Mouse (Mus musculus): ENCODE data around the gene Kctd12. TPM values are rescaled to one million over a fixed set of nuclear protein-coding genes. Genes with fewer than 3 reads are reported as not detected.

Kctd12 gene
- total RNA-seq (2014; rRNA removed) (125 and 145 TPM in 2 replicates), polyA plus RNA-seq (2015; fragmentation: Nextera tagmentation; extraction: Ambion mirVana) (11.4 and 13.0 TPM in 2 replicates)

DNA sequence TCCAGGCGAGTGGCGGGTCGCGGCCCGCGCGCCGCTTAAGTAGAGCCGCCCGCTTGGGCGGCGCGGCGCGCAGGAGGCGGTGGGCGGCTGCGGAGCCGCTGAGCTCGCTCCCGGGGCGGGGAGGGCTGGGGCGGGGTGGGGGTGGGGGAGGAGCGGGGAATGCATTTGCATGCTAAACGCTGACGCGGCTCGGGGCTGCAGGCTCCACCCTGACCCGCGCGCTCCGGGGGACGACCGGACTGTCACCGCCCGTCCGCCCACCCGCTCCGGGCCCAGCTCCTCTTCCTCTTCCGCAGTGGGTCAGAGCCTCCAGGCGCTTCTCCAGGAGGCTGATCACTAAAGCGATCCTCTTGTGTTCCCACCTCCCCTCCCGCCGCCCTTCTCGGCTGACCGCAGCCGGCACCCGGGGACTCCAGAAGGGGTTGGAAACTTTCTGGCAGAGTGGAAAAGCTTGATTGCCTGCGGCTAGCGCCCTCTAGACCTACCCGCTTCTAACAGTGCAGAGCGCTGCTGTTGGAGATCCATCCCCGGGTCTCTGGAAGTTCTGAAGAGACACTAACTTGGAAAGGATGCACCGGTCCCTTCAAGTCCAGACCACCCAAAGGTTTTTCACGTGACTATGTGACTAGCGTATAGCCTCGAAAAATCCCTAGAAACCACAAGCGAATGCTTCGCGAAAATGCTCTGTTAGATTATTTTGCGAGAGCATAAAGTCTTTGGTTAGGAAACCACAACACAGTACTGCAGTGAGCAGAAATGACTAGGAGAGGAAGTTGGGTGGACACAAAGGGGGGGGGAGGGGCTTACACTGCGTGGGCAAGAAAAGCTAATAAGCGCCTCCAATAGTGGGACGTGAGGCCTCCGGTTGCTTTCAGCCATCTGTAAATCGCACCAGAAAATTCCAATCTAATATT is at the start of gene Kctd12:
Gene Kctd12, minus strand, starts transcription at position 11 of the 914 bp plus-strand sequence.
- Histone ChIP-seq H3K4me1 (ENCODE audit: insufficient read depth, low read length) (peaks cover 3% of the 10 kb centered on the region; the same call in 1 of the 2 replicates), H3K4me2 (ENCODE audit: low read depth, low read length, poor library complexity, severe bottlenecking) (peak within 1 kb of the TSS; percentile 88), H3K9ac (replicated peaks; ENCODE audit: low read length, poor library complexity, severe bottlenecking) (peak within 1 kb of the TSS; percentile 77), H3K27ac (ENCODE audit: low read depth, low read length) (peak within 1 kb of the TSS; percentile 83), H3K36me3 (ENCODE audit: insufficient read depth, low read length) (no peaks in the 10 kb centered on the region), H3K9me3 (ENCODE audit: low read length) (no peaks in the 10 kb centered on the region), H3K4me3 (ENCODE audit: low read depth, low read length) (peak within 1 kb of the TSS; percentile 87), H3K27me3 (ENCODE audit: insufficient read depth, low read length) (no peaks in the 10 kb centered on the region)
- DNase-seq (ENCODE audit: low spot score) (peak; percentile 84), ATAC-seq (ENCODE audit: low FRiP score) (peak; percentile 88)
- peak; percentile 66 for TF ChIP-seq CTCF (IDR thresholded peaks at IDR 0.05)
- 3% methylated on average over 39 of the region's 66 CpGs for WGBS

DNA sequence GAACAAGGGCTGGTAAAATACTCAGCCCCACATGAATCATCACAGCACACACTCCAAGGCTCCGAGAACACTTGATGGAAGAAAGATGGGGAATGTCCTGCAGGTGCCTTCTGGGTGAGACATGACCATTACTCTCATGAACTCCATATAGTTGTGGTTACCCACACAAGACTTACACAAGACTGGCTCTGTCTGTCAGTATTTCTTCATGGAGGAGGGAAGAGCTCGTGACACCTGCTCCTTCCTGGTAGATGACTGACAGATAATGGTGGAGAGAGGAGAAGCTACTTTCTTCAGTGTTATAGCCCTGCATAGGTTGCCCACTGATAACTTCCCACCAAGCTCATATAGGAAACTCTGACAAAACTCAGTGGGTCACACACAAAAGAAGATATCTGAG is 46.8 kb upstream of the Kctd12 start:
- Histone ChIP-seq H3K4me1 (ENCODE audit: insufficient read depth, low read length) (no peaks in the 10 kb centered on the region), H3K36me3 (ENCODE audit: insufficient read depth, low read length) (no peaks in the 10 kb centered on the region), H3K9me3 (ENCODE audit: low read length) (no peaks in the 10 kb centered on the region), H3K27me3 (ENCODE audit: insufficient read depth, low read length) (no peaks in the 10 kb centered on the region), H3K27ac (ENCODE audit: low read depth, low read length) (no peak overlapping the region), H3K4me2 (ENCODE audit: low read depth, low read length, poor library complexity, severe bottlenecking) (no peak overlapping the region), H3K9ac (replicated peaks; ENCODE audit: low read length, poor library complexity, severe bottlenecking) (no peak overlapping the region), H3K4me3 (ENCODE audit: low read depth, low read length) (no peak overlapping the region)
- DNase-seq (ENCODE audit: low spot score) (no peak), ATAC-seq (ENCODE audit: low FRiP score) (no peak)
- no peak for TF ChIP-seq CTCF (IDR thresholded peaks at IDR 0.05)
- 82% methylated on average over 2 of the region's 2 CpGs for WGBS

DNA sequence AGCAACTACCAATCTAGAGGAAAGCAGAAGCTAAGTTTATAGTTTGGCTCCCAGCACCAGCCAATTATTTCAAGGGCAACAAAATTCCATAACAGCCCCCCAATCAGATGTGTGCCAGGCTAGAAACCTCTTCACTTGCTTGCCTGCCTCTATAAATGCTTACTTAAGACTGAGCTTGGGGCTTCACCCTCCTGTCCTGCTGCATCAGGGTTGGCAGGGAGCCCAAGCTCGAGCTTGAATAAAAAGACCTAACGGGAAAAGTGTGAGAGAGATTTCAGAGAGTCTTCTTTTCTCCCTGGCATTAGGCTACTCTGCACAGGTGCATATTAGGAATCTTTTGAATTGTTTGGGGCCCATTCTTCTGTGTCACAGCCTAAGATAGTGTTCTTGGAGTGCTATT is 37.6 kb upstream of the Kctd12 start:
- Histone ChIP-seq H3K9me3 (ENCODE audit: low read length) (no peaks in the 10 kb centered on the region), H3K27me3 (ENCODE audit: insufficient read depth, low read length) (no peaks in the 10 kb centered on the region), H3K9ac (replicated peaks; ENCODE audit: low read length, poor library complexity, severe bottlenecking) (no peak overlapping the region), H3K4me2 (ENCODE audit: low read depth, low read length, poor library complexity, severe bottlenecking) (no peak overlapping the region), H3K27ac (ENCODE audit: low read depth, low read length) (no peak overlapping the region), H3K36me3 (ENCODE audit: insufficient read depth, low read length) (no peaks in the 10 kb centered on the region), H3K4me1 (ENCODE audit: insufficient read depth, low read length) (no peaks in the 10 kb centered on the region), H3K4me3 (ENCODE audit: low read depth, low read length) (no peak overlapping the region)
- 57% methylated on average over 2 of the region's 2 CpGs for WGBS
- DNase-seq (ENCODE audit: low spot score) (no peak), ATAC-seq (ENCODE audit: low FRiP score) (no peak)
- no peak for TF ChIP-seq CTCF (IDR thresholded peaks at IDR 0.05)

DNA sequence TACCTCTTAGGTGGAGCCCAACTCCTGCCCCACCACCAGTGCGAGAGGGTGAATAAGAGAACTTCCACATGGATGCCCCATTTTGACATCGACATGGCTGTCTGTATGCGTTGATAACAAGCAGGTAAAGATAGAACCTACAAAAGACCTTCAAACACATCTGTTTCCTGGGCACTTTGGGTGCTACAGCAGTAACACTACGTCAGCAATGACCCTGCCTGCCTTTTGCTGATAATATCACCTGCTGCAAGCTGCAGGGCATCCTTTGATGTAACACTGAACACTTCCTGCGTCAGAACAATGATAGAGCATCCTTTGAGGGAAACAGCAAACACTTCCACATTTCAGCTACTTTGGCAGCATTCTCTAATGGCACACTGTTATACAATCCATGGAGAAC is 34.6 kb upstream of the Kctd12 start:
- Histone ChIP-seq H3K4me2 (ENCODE audit: low read depth, low read length, poor library complexity, severe bottlenecking) (no peak overlapping the region), H3K27ac (ENCODE audit: low read depth, low read length) (no peak overlapping the region), H3K27me3 (ENCODE audit: insufficient read depth, low read length) (no peaks in the 10 kb centered on the region), H3K4me3 (ENCODE audit: low read depth, low read length) (no peak overlapping the region), H3K9ac (replicated peaks; ENCODE audit: low read length, poor library complexity, severe bottlenecking) (no peak overlapping the region), H3K4me1 (ENCODE audit: insufficient read depth, low read length) (no peaks in the 10 kb centered on the region), H3K9me3 (ENCODE audit: low read length) (no peaks in the 10 kb centered on the region), H3K36me3 (ENCODE audit: insufficient read depth, low read length) (no peaks in the 10 kb centered on the region)
- DNase-seq (ENCODE audit: low spot score) (no peak), ATAC-seq (ENCODE audit: low FRiP score) (no peak)
- TF ChIP-seq CTCF (IDR thresholded peaks at IDR 0.05) = no peak
- WGBS = 72% methylated on average over 5 of the region's 5 CpGs

DNA sequence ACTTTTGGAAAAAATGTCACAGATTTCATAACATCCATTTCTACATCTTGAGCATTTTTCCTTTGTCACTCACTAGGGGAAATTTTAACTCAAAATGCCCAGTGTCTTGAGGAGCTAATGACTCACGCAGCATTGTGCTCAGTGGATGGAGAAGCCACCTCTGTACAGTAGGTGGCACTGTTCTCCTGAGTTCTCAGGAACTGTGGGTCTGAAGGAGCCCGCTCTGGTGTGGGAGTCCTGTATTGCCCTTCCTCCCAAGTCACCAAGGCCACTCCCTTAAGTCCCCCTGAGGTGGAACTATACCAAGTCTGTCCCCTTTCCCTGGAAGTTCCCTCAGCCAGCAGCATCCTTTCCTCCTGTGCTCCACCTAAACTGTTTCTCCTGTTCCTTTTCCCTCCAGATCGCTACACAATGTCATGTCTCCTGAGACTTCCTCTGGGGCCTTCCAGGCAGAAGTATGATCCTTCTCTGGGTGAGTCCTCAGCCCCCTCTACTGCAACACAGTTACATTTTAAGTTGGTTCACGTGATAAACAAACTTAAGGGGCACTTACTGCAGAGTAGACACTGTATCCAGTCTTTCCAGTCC is 30.2 kb upstream of the Kctd12 start:
- WGBS = 38% methylated on average over 4 of the region's 4 CpGs
- peak; percentile 87 for ATAC-seq (ENCODE audit: low FRiP score)

GRCm38 (mm10) chr14:103011782-103012181 is 29.3 kb upstream of the Kctd12 start:
- WGBS = 30% methylated on average over 5 of the region's 5 CpGs
- H3K36me3 ChIP-seq (ENCODE audit: insufficient read depth, low read length) = no peaks in the 10 kb centered on the region
- no peaks in the 10 kb centered on the region for H3K4me1 ChIP-seq (ENCODE audit: insufficient read depth, low read length)
- H3K9me3 ChIP-seq (ENCODE audit: low read length) = no peaks in the 10 kb centered on the region
- ATAC-seq (ENCODE audit: low FRiP score) = no peak
- H3K4me3 ChIP-seq (ENCODE audit: low read depth, low read length) = no peak overlapping the region
- H3K9ac ChIP-seq (replicated peaks; ENCODE audit: low read length, poor library complexity, severe bottlenecking) = no peak overlapping the region
- TF ChIP-seq CTCF (IDR thresholded peaks at IDR 0.05) = peak; percentile 76
- H3K4me2 ChIP-seq (ENCODE audit: low read depth, low read length, poor library complexity, severe bottlenecking) = no peak overlapping the region
- H3K27me3 ChIP-seq (ENCODE audit: insufficient read depth, low read length) = no peaks in the 10 kb centered on the region
- H3K27ac ChIP-seq (ENCODE audit: low read depth, low read length) = no peak overlapping the region
- peak; percentile 74 for DNase-seq (ENCODE audit: low spot score)

More for the DNA sequence above, 30.2 kb upstream of the Kctd12 start:
- Histone ChIP-seq H3K9me3 (ENCODE audit: low read length) (no peaks in the 10 kb centered on the region), H3K4me1 (ENCODE audit: insufficient read depth, low read length) (no peaks in the 10 kb centered on the region), H3K27me3 (ENCODE audit: insufficient read depth, low read length) (no peaks in the 10 kb centered on the region), H3K4me3 (ENCODE audit: low read depth, low read length) (no peak overlapping the region), H3K36me3 (ENCODE audit: insufficient read depth, low read length) (no peaks in the 10 kb centered on the region), H3K4me2 (ENCODE audit: low read depth, low read length, poor library complexity, severe bottlenecking) (no peak overlapping the region), H3K9ac (replicated peaks; ENCODE audit: low read length, poor library complexity, severe bottlenecking) (no peak overlapping the region), H3K27ac (ENCODE audit: low read depth, low read length) (no peak overlapping the region)
- DNase-seq (ENCODE audit: low spot score) = peak; percentile 87
- TF ChIP-seq CTCF (IDR thresholded peaks at IDR 0.05) = peak; percentile 85

Measured in midbrain, postnatal 0 days (tissue).